Mouse (Mus musculus) forebrain, embryonic 16.5 days (tissue): ENCODE data around the gene Grip1. TPM values are rescaled to one million over a fixed set of nuclear protein-coding genes. Genes with fewer than 3 reads are reported as not detected.
A peak's percentile ranks its signal among the peaks of the same experiment; 100 is the strongest.

Experiments used
- ATAC-seq: fragments of 200-750 bp; cut with Nextera tagmentation; 2 replicates; pipeline ENCODE4 v1.8.0; 2017; ENCODE audit warnings: mild to moderate bottlenecking, moderate library complexity
- H3K27ac ChIP-seq: fragments of 300-500 bp; sonication (generic); 2 replicates; pipeline ENCODE4 v1.5.1; 2014; ENCODE audit warnings: low read length, control low read depth
- H3K27me3 ChIP-seq: fragments of 300-500 bp; sonication (generic); replicated peaks from 2 replicates; pipeline ENCODE4 v1.6.1; 2014; ENCODE audit warnings: low read length; ENCODE audit not compliant: control insufficient read depth, insufficient read depth
- H3K36me3 ChIP-seq: fragments of 300-500 bp; sonication (generic); 2 replicates; pipeline ENCODE4 v1.6.1; 2014; ENCODE audit not compliant: control insufficient read depth, insufficient read depth
- H3K4me1 ChIP-seq: fragments of 300-500 bp; sonication (generic); replicated peaks from 2 replicates; pipeline ENCODE4 v1.6.1; 2014; ENCODE audit warnings: low read length; ENCODE audit not compliant: control insufficient read depth, insufficient read depth
- H3K4me2 ChIP-seq: fragments of 300-500 bp; sonication (generic); 2 replicates; pipeline ENCODE4 v1.6.1; 2014; ENCODE audit warnings: mild to moderate bottlenecking, low read length, control low read depth
- H3K4me3 ChIP-seq: fragments of 300-500 bp; sonication (generic); replicated peaks from 2 replicates; pipeline ENCODE4 v1.5.1; 2014; ENCODE audit warnings: mild to moderate bottlenecking, low read length, control low read depth
- H3K9ac ChIP-seq: fragments of 300-500 bp; sonication (generic); replicated peaks from 2 replicates; pipeline ENCODE4 v1.6.1; 2014; ENCODE audit warnings: low read depth, low read length, control low read depth
- H3K9me3 ChIP-seq: fragments of 300-500 bp; sonication (generic); 2 replicates; pipeline ENCODE4 v1.6.1; 2016; ENCODE audit warnings: low read length; ENCODE audit not compliant: control insufficient read depth
- WGBS: fragments of 180-500 bp; shearing (Covaris S2); extraction: QIAGEN DNeasy Blood & Tissue Kit; methylation state at CpG from one replicate; pipeline ENCODE4 v1.1.7; 2014; 5-methylcytosine and 5-hydroxymethylcytosine counted together
- polyA plus RNA-seq: library from polyadenylated mRNA; unstranded; fragments of >200 nt; fragmentation: Nextera tagmentation; extraction: Ambion mirVana; gene quantifications from 2 replicates; pipeline ENCODE4 v1.2.1, GENCODE M21; 2015

The Grip1 gene
- 18.7 and 20.1 TPM in 2 replicates for polyA plus RNA-seq

GRCm38 (mm10) chr10:119453431-119454105, at the start of gene Grip1:
Gene Grip1 (plus strand): TSS chr10:119453830.
- WGBS, result 0% methylated on average over 31 of the region's 84 CpGs
- Histone ChIP-seq H3K4me2 (peak within 1 kb of the TSS; percentile 64), H3K4me3 (peak within 1 kb of the TSS; percentile 84)

GRCm38 (mm10) chr10:119405103-119405502, 48.5 kb upstream of the Grip1 start:
- no peak overlapping the region for H3K4me3 ChIP-seq
- H3K9ac ChIP-seq, result no peak overlapping the region
- no peaks in the 10 kb centered on the region for H3K27me3 ChIP-seq
- no peak overlapping the region for H3K27ac ChIP-seq
- H3K4me1 ChIP-seq, result peaks cover 8% of the 10 kb centered on the region; the same call in 1 of the 2 replicates
- H3K36me3 ChIP-seq, result no peaks in the 10 kb centered on the region
- WGBS, result 94% methylated on average over 9 of the region's 9 CpGs
- no peaks in the 10 kb centered on the region for H3K9me3 ChIP-seq
- no peak for ATAC-seq
- no peak overlapping the region for H3K4me2 ChIP-seq

More at GRCm38 (mm10) chr10:119453431-119454105, at the start of gene Grip1:
- ATAC-seq, result peak; percentile 91
- Histone ChIP-seq H3K4me1 (peaks cover 20% of the 10 kb centered on the region), H3K27ac (peak within 1 kb of the TSS; percentile 86), H3K9ac (peak within 1 kb of the TSS; percentile 79), H3K9me3 (no peaks in the 10 kb centered on the region), H3K36me3 (no peaks in the 10 kb centered on the region), H3K27me3 (no peaks in the 10 kb centered on the region)

- no peak for ATAC-seq
- no peak overlapping the region for H3K27ac ChIP-seq
- WGBS, result 92% methylated on average over 1 of the region's 1 CpGs
Observed at GRCm38 (mm10) chr10:119405612-119406011, 48.0 kb upstream of the Grip1 start.

GRCm38 (mm10) chr10:119408327-119408726, 45.3 kb upstream of the Grip1 start:
- H3K27me3 ChIP-seq, result no peaks in the 10 kb centered on the region
- no peak overlapping the region for H3K4me3 ChIP-seq
- no peaks in the 10 kb centered on the region for H3K36me3 ChIP-seq
- no peak overlapping the region for H3K27ac ChIP-seq
- no peak for ATAC-seq
- no peaks in the 10 kb centered on the region for H3K9me3 ChIP-seq
- 20% methylated on average over 6 of the region's 6 CpGs for WGBS
- no peak overlapping the region for H3K4me2 ChIP-seq
- no peak overlapping the region for H3K9ac ChIP-seq
- peaks cover 8% of the 10 kb centered on the region; the same call in 1 of the 2 replicates for H3K4me1 ChIP-seq

More at GRCm38 (mm10) chr10:119405612-119406011, 48.0 kb upstream of the Grip1 start:
- Histone ChIP-seq H3K36me3 (no peaks in the 10 kb centered on the region), H3K4me2 (no peak overlapping the region), H3K9me3 (no peaks in the 10 kb centered on the region), H3K9ac (no peak overlapping the region), H3K27me3 (no peaks in the 10 kb centered on the region), H3K4me3 (no peak overlapping the region), H3K4me1 (peaks cover 8% of the 10 kb centered on the region; the same call in 1 of the 2 replicates)

GRCm38 (mm10) chr10:119413238-119413637, 40.4 kb upstream of the Grip1 start:
- Histone ChIP-seq H3K36me3 (no peaks in the 10 kb centered on the region), H3K4me3 (no peak overlapping the region), H3K27me3 (no peaks in the 10 kb centered on the region), H3K9me3 (no peaks in the 10 kb centered on the region), H3K27ac (no peak overlapping the region), H3K4me1 (peaks cover 3% of the 10 kb centered on the region; the same call in 1 of the 2 replicates), H3K9ac (no peak overlapping the region), H3K4me2 (no peak overlapping the region)
- ATAC-seq, result no peak
- WGBS, result 95% methylated on average over 11 of the region's 11 CpGs

- Histone ChIP-seq H3K36me3 (no peaks in the 10 kb centered on the region), H3K4me1 (no peaks in the 10 kb centered on the region), H3K27me3 (no peaks in the 10 kb centered on the region), H3K9ac (no peak overlapping the region), H3K4me3 (no peak overlapping the region), H3K9me3 (no peaks in the 10 kb centered on the region), H3K4me2 (no peak overlapping the region), H3K27ac (no peak overlapping the region)
- 76% methylated on average over 4 of the region's 4 CpGs for WGBS
- ATAC-seq, result no peak
Observed at GRCm38 (mm10) chr10:119415106-119415505, 38.5 kb upstream of the Grip1 start.

GRCm38 (mm10) chr10:119421418-119421817, 32.2 kb upstream of the Grip1 start:
- H3K4me2 ChIP-seq, result no peak overlapping the region
- H3K9me3 ChIP-seq, result no peaks in the 10 kb centered on the region
- H3K27ac ChIP-seq, result no peak overlapping the region
- H3K9ac ChIP-seq, result no peak overlapping the region
- ATAC-seq, result no peak
- no peak overlapping the region for H3K4me3 ChIP-seq
- no peaks in the 10 kb centered on the region for H3K27me3 ChIP-seq
- no peaks in the 10 kb centered on the region for H3K4me1 ChIP-seq
- H3K36me3 ChIP-seq, result no peaks in the 10 kb centered on the region
- 83% methylated on average over 6 of the region's 6 CpGs for WGBS

GRCm38 (mm10) chr10:119423821-119424534, 29.7 kb upstream of the Grip1 start:
- H3K9me3 ChIP-seq, result no peaks in the 10 kb centered on the region
- no peaks in the 10 kb centered on the region for H3K36me3 ChIP-seq
- H3K27ac ChIP-seq, result no peak overlapping the region
- 81% methylated on average over 11 of the region's 11 CpGs for WGBS
- H3K4me1 ChIP-seq, result no peaks in the 10 kb centered on the region
- H3K9ac ChIP-seq, result no peak overlapping the region
- H3K27me3 ChIP-seq, result no peaks in the 10 kb centered on the region
- no peak for ATAC-seq
- no peak overlapping the region for H3K4me3 ChIP-seq
- no peak overlapping the region for H3K4me2 ChIP-seq

- Histone ChIP-seq H3K9ac (no peak overlapping the region), H3K4me2 (no peak overlapping the region), H3K4me1 (no peaks in the 10 kb centered on the region), H3K9me3 (no peaks in the 10 kb centered on the region), H3K27ac (no peak overlapping the region), H3K27me3 (no peaks in the 10 kb centered on the region), H3K36me3 (no peaks in the 10 kb centered on the region), H3K4me3 (no peak overlapping the region)
- WGBS, result 88% methylated on average over 7 of the region's 7 CpGs
- no peak for ATAC-seq
Observed at GRCm38 (mm10) chr10:119427653-119428052, 26.0 kb upstream of the Grip1 start.
